Mouse (Mus musculus): ENCODE data around the gene Vmn1r196.
A peak's percentile ranks its signal among the peaks of the same experiment; 100 is the strongest.

DNA sequence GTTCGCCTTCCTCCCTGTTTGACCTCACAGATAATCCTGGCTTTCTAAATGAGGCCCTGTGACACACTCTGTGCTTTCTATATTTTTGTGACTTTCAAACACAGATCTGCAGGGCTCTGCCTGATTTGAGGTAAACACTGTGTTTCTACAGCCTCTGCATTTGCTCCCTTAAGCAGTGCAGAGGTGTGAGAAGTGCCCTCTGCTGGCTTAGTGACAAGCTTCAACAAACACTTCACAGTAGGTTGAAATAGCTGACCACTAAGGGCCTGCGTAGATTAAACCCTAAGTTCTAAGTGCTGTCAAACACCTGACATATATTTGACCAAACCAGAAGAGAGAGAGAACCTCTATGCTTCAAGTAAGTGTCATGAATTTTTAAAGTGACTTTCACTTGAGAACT lies 5.1 kb upstream of the Vmn1r196 start:
- TF ChIP-seq CTCF (conservative IDR thresholded peaks at IDR 0.05; ENCODE audit: insufficient read depth, insufficient read length, low read depth, low read length) (0 out of 2 replicates have a peak, but pooled peaks have one; percentile 3), POLR2A (IDR thresholded peaks at IDR 0.05; ENCODE audit: low read depth, low read length) (no peak)

Data from kidney, adult 2 months (tissue).